Mouse (Mus musculus): ENCODE measurements around the gene Trim9. TPM values are rescaled to one million over a fixed set of nuclear protein-coding genes. Genes with fewer than 3 reads are reported as not detected.

Trim9 gene
- total RNA-seq, 2 experiments from 2014 or later: 2.7 to 3.8 TPM

GRCm38 (mm10) chr12:70213601-70214000 lies 133.8 kb downstream of the Trim9 start:
- no peak for DNase-seq

GRCm38 (mm10) chr12:70212501-70212900 lies 134.9 kb downstream of the Trim9 start:
- no peak for DNase-seq

DNA sequence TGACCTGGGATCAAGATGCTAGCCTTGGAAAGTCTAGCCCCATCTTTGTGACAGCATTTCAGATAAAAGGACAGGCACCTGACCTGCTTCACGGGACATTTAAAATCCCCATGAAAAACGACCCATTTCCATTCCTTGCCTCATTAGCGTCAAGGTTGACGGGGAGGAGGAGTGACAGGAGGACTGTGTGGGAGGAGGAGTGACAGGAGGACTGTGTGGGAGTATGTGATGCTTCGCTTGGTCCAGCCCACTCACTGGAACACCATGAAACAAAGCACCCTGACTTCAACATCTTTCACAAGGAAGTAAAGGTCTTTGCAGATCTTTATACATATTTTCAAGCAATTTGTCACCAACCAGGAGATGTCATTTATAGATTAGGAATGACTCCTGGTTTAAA lies 139.2 kb downstream of the Trim9 start:
- DNase-seq: no peak

GRCm38 (mm10) chr12:70204433-70204832 lies 143.0 kb downstream of the Trim9 start:
- DNase-seq: no peak

GRCm38 (mm10) chr12:70201926-70202529 lies 145.4 kb downstream of the Trim9 start:
- no peak for DNase-seq

- peak; percentile 59 for DNase-seq
These were observed 151.1 kb downstream of the Trim9 start for GRCm38 (mm10) chr12:70196341-70196740.

DNA sequence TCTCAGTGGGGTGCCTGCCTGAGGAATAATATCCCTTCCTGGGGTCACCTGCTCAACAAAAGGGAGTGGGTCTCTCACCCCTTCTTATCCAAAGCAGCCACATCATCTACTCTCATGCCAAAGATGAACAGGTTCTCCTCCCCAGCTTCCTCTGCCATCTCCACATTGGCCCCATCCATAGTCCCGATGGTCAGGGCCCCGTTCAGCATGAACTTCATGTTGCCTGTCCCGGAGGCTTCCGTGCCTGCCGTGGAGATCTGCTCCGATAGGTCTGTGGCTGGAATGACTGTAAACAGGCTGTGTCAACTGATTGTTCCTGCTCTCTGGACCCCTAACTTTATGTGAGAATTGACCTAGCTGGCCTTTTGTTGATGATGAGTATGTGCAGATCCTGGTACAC lies 152.0 kb downstream of the Trim9 start:
- DNase-seq: no peak

Other genes starting within 250 kb of the Trim9 start
- gene Nin, start 233.9 kb downstream of the Trim9 start, total RNA-seq (2021): 10 to 100 TPM; 29.5 to 38.3 TPM
- not detected for gene Abhd12b, start 193.5 kb downstream of the Trim9 start, total RNA-seq (2021)
- gene Pygl, start 116.1 kb downstream of the Trim9 start, total RNA-seq (2021): 10 to 100 TPM; 48.7 to 82.7 TPM
- gene Tmx1, start 105.5 kb upstream of the Trim9 start, total RNA-seq (2021): 10 to 100 TPM; 39.4 to 40.1 TPM

Measured in adrenal gland, postnatal 10 days (tissue).